ENCODE assay signal across 18 mouse cellular contexts in the genomic region with DNA sequence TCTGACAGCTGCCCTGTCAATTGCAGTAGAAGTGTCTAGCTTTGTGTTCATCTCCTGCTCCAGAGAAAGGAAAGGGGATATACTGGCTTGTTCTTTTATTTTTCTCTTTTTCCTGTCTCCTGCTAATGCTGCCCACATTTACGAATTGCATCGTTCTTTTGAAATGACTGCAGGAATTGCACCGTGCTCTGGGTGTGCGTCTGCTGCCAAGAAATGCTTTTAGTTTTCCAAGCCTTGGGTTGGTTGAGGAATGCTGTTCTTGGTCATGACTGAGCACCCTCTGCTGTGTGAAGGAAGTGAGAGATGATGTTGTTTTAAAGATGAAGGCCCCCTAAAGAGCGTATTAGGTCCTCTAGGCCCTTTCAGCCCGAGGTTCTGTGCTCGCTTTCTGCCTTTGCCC.
"Had no signal": no experiment of that assay in that cellular context is flagged by ENCODE, and none has a peak within 500 bp of the region (broad histone marks: within the 10 kb centered on the region; RNA-seq: fewer than 3 reads in every experiment).

No protein-coding gene starts in this region.

- H3K9me3 ChIP-seq: liver, embryonic 12.5 days; liver, embryonic 15.5 days; lung, embryonic 15.5 days; midbrain, embryonic 12.5 days; midbrain, embryonic 15.5 days; neural tube, embryonic 13.5 days had no signal

- H3K36me3 ChIP-seq: liver, embryonic 15.5 days; midbrain, embryonic 15.5 days had no signal

- H3K4me3 ChIP-seq: liver, embryonic 12.5 days; liver, embryonic 15.5 days; lung, embryonic 15.5 days; midbrain, embryonic 12.5 days; midbrain, embryonic 15.5 days; myocyte; neural tube, embryonic 13.5 days had no signal

- DNase-seq: kidney, adult 18-20 months; kidney, adult 9 months; kidney, postnatal 14 days; kidney, postnatal 4 days; lung, adult 18-20 months; lung, postnatal 10 days; lung, postnatal 36 days; retina, postnatal 1 day; thymus, adult 2 months; thymus, postnatal 14 days; thymus, postnatal 4 days had no signal

- ATAC-seq: liver, embryonic 12.5 days; midbrain, embryonic 15.5 days had no signal

- H3K4me1 ChIP-seq: lung, embryonic 15.5 days; midbrain, embryonic 15.5 days had no signal

- H3K4me2 ChIP-seq: liver, embryonic 12.5 days; liver, embryonic 15.5 days; lung, embryonic 15.5 days; midbrain, embryonic 12.5 days; midbrain, embryonic 15.5 days; neural tube, embryonic 13.5 days had no signal

- H3K27me3 ChIP-seq: lung, embryonic 15.5 days; midbrain, embryonic 12.5 days; midbrain, embryonic 15.5 days; neural tube, embryonic 13.5 days had no signal

- H3K27ac ChIP-seq: liver, embryonic 12.5 days; liver, embryonic 15.5 days; lung, embryonic 15.5 days; midbrain, embryonic 12.5 days; midbrain, embryonic 15.5 days; neural tube, embryonic 13.5 days had no signal

- H3K9ac ChIP-seq: liver, embryonic 12.5 days; liver, embryonic 15.5 days; lung, embryonic 15.5 days; midbrain, embryonic 12.5 days; midbrain, embryonic 15.5 days; neural tube, embryonic 13.5 days had no signal
